Mouse (Mus musculus) ES-Bruce4 (cell line): ENCODE results near the gene Atp5s.

Experiments
- CTCF ChIP-seq: IDR thresholded peaks from one replicate; pipeline ENCODE4 v1.8.1; 2011; ENCODE audit warnings: low read depth, low read length
- EP300 ChIP-seq: IDR thresholded peaks from 2 replicates; pipeline ENCODE4 v1.6.1; 2011; ENCODE audit warnings: low read depth, low read length; ENCODE audit not compliant: insufficient read depth

DNA sequence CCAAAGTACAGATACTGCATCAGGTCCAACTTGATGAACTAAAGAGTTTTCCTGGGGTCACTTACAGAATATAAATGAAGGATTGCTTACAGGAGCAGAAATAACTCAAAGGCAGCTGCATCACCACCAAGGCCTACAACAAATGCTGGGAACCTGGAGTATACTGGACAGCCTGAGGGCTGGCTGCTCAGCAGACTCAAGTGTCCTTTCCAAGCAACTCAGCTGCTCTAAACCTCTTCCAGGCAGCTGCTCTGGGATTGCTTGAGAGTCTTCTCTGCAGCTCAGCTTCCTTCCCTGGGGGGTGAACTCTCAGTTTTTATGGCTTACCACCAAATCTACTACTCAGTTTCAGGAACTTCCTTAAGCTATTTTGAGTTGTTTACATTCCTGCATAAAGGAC, 35.7 kb upstream of the Atp5s start:
- no peak for TF ChIP-seq CTCF
- no peak for TF ChIP-seq EP300
